Mouse (Mus musculus) lung, embryonic 16.5 days (tissue): ENCODE results near the gene Arhgap25. TPM values are rescaled to one million over a fixed set of nuclear protein-coding genes. Genes with fewer than 3 reads are reported as not detected.

ENCODE experiments used
- ATAC-seq: fragments of 200-750 bp; cut with Nextera tagmentation; 2 replicates; pipeline ENCODE4 v1.8.0; 2017; ENCODE audit warnings: low read depth, mild to moderate bottlenecking, moderate library complexity
- H3K27ac ChIP-seq: fragments of 300-500 bp; sonication (generic); 2 replicates; pipeline ENCODE4 v1.5.1; 2014; ENCODE audit warnings: mild to moderate bottlenecking, control low read depth, low read length
- H3K27me3 ChIP-seq: fragments of 300-500 bp; sonication (generic); 2 replicates; pipeline ENCODE4 v1.6.1; 2014; ENCODE audit warnings: low read depth, low read length, mixed read lengths; ENCODE audit not compliant: control insufficient read depth, insufficient read depth
- H3K36me3 ChIP-seq: fragments of 300-500 bp; sonication (generic); 2 replicates; pipeline ENCODE4 v1.6.1; 2014; ENCODE audit warnings: low read length; ENCODE audit not compliant: control insufficient read depth, insufficient read depth
- H3K4me1 ChIP-seq: fragments of 300-500 bp; sonication (generic); replicated peaks from 2 replicates; pipeline ENCODE4 v1.6.1; 2014; ENCODE audit warnings: low read length, mixed read lengths; ENCODE audit not compliant: control insufficient read depth, insufficient read depth
- H3K4me2 ChIP-seq: fragments of 300-500 bp; sonication (generic); 2 replicates; pipeline ENCODE4 v1.6.1; 2014; ENCODE audit warnings: low read depth, low read length, control low read depth
- H3K4me3 ChIP-seq: fragments of 300-500 bp; sonication (generic); 2 replicates; pipeline ENCODE4 v1.5.1; 2014; ENCODE audit warnings: mild to moderate bottlenecking, low read length, control low read depth
- H3K9ac ChIP-seq: fragments of 300-500 bp; sonication (generic); 2 replicates; pipeline ENCODE4 v1.6.1; 2014; ENCODE audit warnings: low read length, control low read depth
- H3K9me3 ChIP-seq: fragments of 300-500 bp; sonication (generic); 2 replicates; pipeline ENCODE4 v1.6.1; 2016; ENCODE audit warnings: low read length; ENCODE audit not compliant: control insufficient read depth
- WGBS: fragments of 180-500 bp; shearing (Covaris S2); extraction: QIAGEN DNeasy Blood & Tissue Kit; methylation state at CpG from one replicate; pipeline ENCODE4 v1.1.7; 2014; 5-methylcytosine and 5-hydroxymethylcytosine counted together
- polyA plus RNA-seq: library from polyadenylated mRNA; unstranded; fragments of >200 nt; fragmentation: Nextera tagmentation; extraction: Ambion mirVana; gene quantifications from 2 replicates; pipeline ENCODE4 v1.2.1, GENCODE M21; 2015

Arhgap25 gene
- polyA plus RNA-seq, 1 experiment from 2014 or later = 9.4 TPM

DNA sequence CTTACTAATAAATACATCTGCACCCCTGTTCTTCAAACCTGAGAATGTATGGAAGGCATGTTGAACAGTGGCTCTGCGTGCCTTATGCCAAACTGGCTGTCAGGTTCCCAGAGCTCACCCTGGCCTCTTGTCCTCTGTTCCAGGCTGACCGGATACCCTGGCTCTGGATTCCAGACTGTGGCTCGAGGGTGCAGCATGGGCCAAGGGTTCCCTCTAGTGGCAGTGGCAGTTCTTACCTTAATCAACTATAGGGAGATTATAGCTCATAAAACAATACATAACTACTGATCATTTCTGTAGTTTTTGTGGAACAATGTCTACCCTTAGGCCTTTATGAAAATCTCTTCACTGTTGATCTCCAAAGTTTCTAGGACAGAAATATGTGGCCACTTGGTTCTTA, 82.0 kb downstream of the Arhgap25 start:
- no peaks in the 10 kb centered on the region for H3K36me3 ChIP-seq
- H3K4me1 ChIP-seq = no peaks in the 10 kb centered on the region
- H3K27ac ChIP-seq = no peak overlapping the region
- H3K4me3 ChIP-seq = no peak overlapping the region
- H3K27me3 ChIP-seq = no peaks in the 10 kb centered on the region; the same call in 1 of the 2 replicates
- no peak overlapping the region for H3K4me2 ChIP-seq
- H3K9me3 ChIP-seq = no peaks in the 10 kb centered on the region
- H3K9ac ChIP-seq = no peak overlapping the region
- 60% methylated on average over 3 of the region's 3 CpGs for WGBS
- no peak for ATAC-seq

DNA sequence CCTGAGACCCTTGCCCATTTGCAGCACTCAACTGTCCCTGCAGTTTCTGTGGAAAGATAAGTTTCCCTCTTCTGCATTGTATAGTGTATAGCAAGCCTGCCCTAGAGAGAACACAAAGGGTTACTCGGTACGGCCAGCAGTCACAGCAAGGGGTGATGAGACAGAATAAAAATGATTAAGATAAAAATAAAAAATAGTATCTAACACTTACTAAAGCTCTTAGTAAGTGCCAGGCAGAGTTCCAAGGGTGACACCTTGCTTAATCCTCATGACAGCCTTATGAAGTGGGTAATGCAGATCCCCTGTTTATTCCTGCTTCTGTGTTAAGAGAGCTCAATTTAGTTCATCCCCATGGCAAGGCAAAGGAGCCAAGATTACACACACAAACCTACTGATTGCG, 83.5 kb downstream of the Arhgap25 start:
- H3K27me3 ChIP-seq = no peaks in the 10 kb centered on the region; the same call in 1 of the 2 replicates
- H3K4me2 ChIP-seq = no peak overlapping the region
- no peak for ATAC-seq
- no peak overlapping the region for H3K27ac ChIP-seq
- H3K36me3 ChIP-seq = no peaks in the 10 kb centered on the region
- no peaks in the 10 kb centered on the region for H3K4me1 ChIP-seq
- H3K9me3 ChIP-seq = no peaks in the 10 kb centered on the region
- WGBS = 49% methylated on average over 3 of the region's 3 CpGs
- H3K4me3 ChIP-seq = no peak overlapping the region
- H3K9ac ChIP-seq = no peak overlapping the region

DNA sequence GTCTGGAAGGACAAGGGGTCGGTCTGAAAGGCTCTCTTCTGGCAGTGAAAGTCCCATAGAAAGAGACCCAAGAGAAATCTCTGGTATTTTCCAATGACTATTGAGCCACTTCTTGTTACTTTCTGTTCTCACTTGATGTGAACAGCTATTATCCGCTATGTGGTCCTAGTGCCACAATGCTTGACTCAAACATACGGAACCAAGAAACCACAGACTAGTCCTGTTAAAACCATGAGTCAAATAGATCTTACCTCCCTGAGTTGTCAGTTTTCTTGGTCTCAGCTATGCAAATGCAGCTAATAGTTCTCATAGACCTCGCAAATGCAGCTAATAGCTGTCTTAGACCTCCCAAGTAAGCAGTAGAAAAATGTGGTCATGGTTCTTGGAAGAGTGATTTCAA, 85.8 kb downstream of the Arhgap25 start:
- H3K27me3 ChIP-seq = no peaks in the 10 kb centered on the region; the same call in 1 of the 2 replicates
- ATAC-seq = no peak

DNA sequence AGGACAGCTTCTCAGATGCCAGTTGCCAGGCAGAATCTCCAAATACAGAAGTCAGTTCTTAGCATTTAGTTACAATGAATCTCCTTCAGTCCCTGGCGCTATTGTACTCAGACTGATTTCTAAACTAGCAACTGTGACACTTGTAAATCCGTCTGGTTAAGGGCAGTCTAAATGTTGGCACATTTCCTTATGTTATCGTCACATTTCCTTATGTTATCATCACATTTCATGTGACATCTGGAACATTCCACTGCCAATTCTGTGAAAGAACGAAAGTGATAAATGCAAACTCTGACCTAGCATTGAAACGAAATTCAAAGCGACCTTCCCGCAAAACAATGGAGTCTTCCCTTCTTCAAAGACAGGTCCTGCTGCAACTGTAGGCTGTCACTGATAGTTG, 87.8 kb downstream of the Arhgap25 start:
- Histone ChIP-seq H3K4me1 (peaks cover 4% of the 10 kb centered on the region; the same call in 1 of the 2 replicates), H3K4me3 (no peak overlapping the region), H3K9me3 (no peaks in the 10 kb centered on the region), H3K27ac (no peak overlapping the region), H3K9ac (no peak overlapping the region), H3K27me3 (no peaks in the 10 kb centered on the region; the same call in 1 of the 2 replicates), H3K4me2 (no peak overlapping the region), H3K36me3 (no peaks in the 10 kb centered on the region)
- no peak for ATAC-seq
- 60% methylated on average over 7 of the region's 7 CpGs for WGBS

More for the DNA sequence above, 85.8 kb downstream of the Arhgap25 start:
- H3K4me3 ChIP-seq = no peak overlapping the region
- no peak overlapping the region for H3K27ac ChIP-seq
- H3K36me3 ChIP-seq = no peaks in the 10 kb centered on the region
- H3K4me1 ChIP-seq = no peaks in the 10 kb centered on the region
- 82% methylated on average over 4 of the region's 4 CpGs for WGBS
- H3K9ac ChIP-seq = no peak overlapping the region
- no peak overlapping the region for H3K4me2 ChIP-seq
- H3K9me3 ChIP-seq = no peaks in the 10 kb centered on the region

DNA sequence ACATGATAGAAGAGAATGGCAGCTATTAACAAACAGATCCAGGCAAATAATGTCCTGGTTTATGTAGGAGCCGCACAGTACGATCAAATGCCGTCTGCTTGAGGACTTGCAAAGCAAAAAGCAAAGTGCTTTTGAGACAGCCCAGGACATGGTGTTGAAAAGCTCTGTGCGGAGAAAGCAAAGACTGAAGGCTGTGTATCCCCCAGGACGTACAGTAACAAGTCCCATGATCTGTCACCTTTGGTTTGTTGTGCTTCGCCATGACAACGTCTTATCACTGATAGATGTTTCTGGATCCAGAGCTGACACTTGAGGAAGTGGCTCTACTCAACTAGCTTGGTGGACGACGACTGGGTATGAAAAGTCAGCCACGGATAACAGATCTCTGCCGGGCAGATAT, 89.8 kb downstream of the Arhgap25 start:
- Histone ChIP-seq H3K9ac (no peak overlapping the region), H3K4me3 (no peak overlapping the region), H3K4me1 (peaks cover 4% of the 10 kb centered on the region; the same call in 1 of the 2 replicates), H3K4me2 (no peak overlapping the region), H3K36me3 (no peaks in the 10 kb centered on the region), H3K27ac (no peak overlapping the region), H3K9me3 (no peaks in the 10 kb centered on the region), H3K27me3 (no peaks in the 10 kb centered on the region; the same call in 1 of the 2 replicates)
- 67% methylated on average over 11 of the region's 11 CpGs for WGBS
- no peak for ATAC-seq

DNA sequence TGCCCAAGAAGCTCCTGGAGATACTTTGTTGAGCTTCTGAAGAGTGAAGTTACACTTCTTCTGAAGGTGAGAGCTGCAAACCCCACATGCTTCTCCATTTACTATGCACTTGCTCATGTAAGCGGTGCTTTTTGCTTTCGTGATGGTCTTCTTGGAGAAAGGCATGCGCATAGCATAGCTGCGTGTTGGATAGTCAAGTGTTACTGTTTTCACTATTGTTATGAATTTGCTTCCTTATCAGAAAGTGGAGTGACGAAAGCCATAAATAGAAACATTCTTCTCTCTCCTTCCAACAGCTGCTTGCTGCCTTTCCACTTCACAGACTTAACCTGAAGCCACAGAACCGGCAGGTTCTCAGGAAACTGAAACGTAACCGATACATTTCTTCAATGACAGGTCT, 96.3 kb downstream of the Arhgap25 start:
- no peaks in the 10 kb centered on the region for H3K27me3 ChIP-seq

DNA sequence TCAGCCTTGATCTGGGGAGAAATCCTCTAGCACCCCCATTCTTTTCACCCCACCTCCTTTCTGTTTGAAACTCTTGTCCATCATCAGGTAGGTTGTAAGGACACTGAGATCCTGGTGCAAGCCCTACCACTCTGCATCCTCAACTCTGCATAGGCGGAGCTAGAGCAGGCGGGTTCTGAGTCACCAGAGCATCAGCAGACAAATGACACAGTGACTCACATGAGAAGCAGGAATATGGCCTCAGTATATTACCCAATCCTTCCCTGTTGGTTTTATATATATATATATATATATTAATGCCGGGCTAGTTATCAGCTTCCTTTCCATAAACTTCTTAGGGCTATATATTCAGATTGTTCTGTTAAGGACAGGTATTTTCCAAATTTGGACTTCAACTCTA, 97.3 kb downstream of the Arhgap25 start:
- WGBS = 73% methylated on average over 3 of the region's 3 CpGs
- no peaks in the 10 kb centered on the region for H3K27me3 ChIP-seq
- no peak overlapping the region for H3K27ac ChIP-seq
- H3K4me3 ChIP-seq = no peak overlapping the region
- no peak overlapping the region for H3K9ac ChIP-seq
- ATAC-seq = no peak
- no peaks in the 10 kb centered on the region for H3K36me3 ChIP-seq
- H3K4me1 ChIP-seq = peaks cover under 1% of the 10 kb centered on the region; the same call in 1 of the 2 replicates
- no peaks in the 10 kb centered on the region for H3K9me3 ChIP-seq
- no peak overlapping the region for H3K4me2 ChIP-seq

More for the DNA sequence above, 96.3 kb downstream of the Arhgap25 start:
- Histone ChIP-seq H3K4me3 (no peak overlapping the region), H3K27ac (no peak overlapping the region), H3K4me2 (no peak overlapping the region), H3K36me3 (no peaks in the 10 kb centered on the region), H3K4me1 (peaks cover 4% of the 10 kb centered on the region; the same call in 1 of the 2 replicates), H3K9me3 (no peaks in the 10 kb centered on the region), H3K9ac (no peak overlapping the region)
- 67% methylated on average over 8 of the region's 8 CpGs for WGBS
- no peak for ATAC-seq

DNA sequence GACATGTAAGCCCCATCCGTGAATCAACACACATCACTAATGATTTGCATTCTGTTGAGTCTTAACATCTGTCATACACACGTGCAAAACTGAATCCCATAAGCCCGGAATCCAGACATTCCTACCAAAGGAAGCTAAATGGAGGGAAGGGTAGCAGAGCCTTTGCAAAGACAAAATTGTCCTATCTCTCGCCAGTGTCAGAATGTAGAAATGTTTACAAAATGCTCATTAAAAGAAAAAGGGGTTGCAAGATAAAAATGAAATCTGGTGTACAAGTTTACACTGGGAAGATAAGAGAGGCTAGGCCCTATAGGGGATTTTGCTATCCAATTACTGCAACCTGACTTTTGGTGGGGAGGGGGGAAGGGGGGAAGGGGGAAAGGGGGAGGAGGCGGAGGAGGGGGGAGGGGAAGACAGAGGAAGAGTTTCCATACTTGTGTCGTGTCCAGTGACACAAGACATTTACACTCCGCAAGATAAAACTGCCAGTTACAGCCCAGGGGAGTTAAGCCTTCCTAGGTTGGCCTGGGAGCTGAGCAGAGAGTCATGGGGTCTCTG, 104.5 kb downstream of the Arhgap25 start, which contains the start of gene Bmp10:
TSS of gene Bmp10 (plus strand) at position 508 of the 558 bp plus-strand sequence.
- Histone ChIP-seq H3K4me1 (no peaks in the 10 kb centered on the region), H3K27me3 (no peaks in the 10 kb centered on the region), H3K36me3 (no peaks in the 10 kb centered on the region), H3K4me3 (no peak within 1 kb of the TSS), H3K9me3 (no peaks in the 10 kb centered on the region), H3K4me2 (no peak within 1 kb of the TSS), H3K9ac (no peak within 1 kb of the TSS), H3K27ac (no peak within 1 kb of the TSS)
- ATAC-seq = no peak
- 33% methylated on average over 7 of the region's 7 CpGs for WGBS

DNA sequence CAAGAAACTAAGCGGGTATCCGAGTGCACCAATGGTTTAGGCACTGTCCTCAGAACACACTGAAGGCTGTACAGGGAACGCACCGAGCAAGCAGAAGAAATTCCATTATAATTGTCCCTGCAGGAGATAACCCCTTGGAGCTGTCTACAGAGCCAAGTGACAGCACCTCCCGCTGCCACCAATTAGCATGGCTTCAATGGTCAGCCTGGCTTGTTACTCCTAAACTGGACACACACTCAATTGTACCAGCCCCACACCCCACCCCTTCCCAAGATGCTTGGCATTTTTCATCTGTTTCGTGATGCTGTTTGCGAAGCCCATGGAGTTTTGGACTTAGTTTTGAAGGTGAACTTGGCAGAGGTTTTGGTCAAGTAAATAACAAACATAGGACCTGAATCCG, 105.4 kb downstream of the Arhgap25 start:
- ATAC-seq = no peak
- Histone ChIP-seq H3K9ac (no peak overlapping the region), H3K27me3 (no peaks in the 10 kb centered on the region), H3K36me3 (no peaks in the 10 kb centered on the region), H3K27ac (no peak overlapping the region), H3K4me1 (no peaks in the 10 kb centered on the region), H3K4me2 (no peak overlapping the region), H3K9me3 (no peaks in the 10 kb centered on the region), H3K4me3 (no peak overlapping the region)
- WGBS = 75% methylated on average over 8 of the region's 8 CpGs
